In the genomic region with DNA sequence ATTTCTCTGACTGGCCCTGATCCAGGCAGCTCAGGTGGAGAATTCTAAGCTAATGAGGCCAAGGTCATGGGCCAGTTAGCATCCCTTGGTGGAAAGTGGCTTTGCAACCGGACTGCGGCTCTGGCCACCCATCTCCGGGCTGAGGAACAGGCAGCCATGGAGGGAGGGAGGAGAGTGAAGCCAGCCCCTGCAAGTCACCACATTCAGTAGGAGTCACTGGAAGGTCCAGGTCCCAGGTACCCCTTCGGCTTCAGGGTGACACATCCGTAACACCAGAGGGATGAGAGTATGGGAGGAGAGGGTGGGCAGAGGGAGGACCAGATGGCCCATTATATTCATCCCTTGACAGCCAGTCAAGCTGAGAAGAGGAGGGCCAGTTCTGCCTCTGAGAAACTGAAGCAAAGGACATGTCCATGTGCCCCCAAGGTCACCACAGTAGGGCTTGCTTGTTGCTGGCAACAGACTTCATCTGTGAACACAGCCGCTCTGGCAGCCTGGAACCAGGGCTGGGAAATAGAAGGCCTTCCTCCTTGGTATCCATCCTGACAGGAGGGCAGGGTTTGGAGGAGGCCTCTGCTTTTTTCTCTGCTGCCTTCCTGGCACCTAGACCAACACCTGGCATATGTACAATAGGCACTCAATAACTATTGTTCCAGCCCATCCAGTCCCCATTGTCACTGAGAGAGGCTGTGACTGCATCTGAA, we compare ENCODE assay signal across 12 mouse cellular contexts. TPM values are rescaled to one million over a fixed set of nuclear protein-coding genes. Genes with fewer than 3 reads are reported as not detected.
DNase-seq lines count a peak whose midpoint lies in the region; ATAC-seq and TF ChIP-seq lines count a peak whose summit lies in the region.
"Had no signal": no experiment of that assay in that cellular context is flagged by ENCODE, and none has a peak within 500 bp of the region (broad histone marks: within the 10 kb centered on the region; RNA-seq: fewer than 3 reads in every experiment).

No protein-coding gene starts in this region.

- H3K9me3 ChIP-seq in heart, embryonic 16.5 days (replicated peaks; ENCODE audit: control insufficient read depth, low read length): no peaks in the 10 kb centered on the region
- no peaks in the 10 kb centered on the region for H3K9me3 ChIP-seq in forebrain, embryonic 16.5 days (ENCODE audit: control insufficient read depth, low read length)
- no peaks in the 10 kb centered on the region for H3K9me3 ChIP-seq in midbrain, postnatal 0 days (ENCODE audit: low read length)
- H3K9me3 ChIP-seq: limb, embryonic 15.5 days had no signal

- peak overlapping the region; percentile 34 for H3K9ac ChIP-seq in heart, embryonic 16.5 days (ENCODE audit: low read length)
- peak overlapping the region; percentile 26; the same call in 1 of the 2 replicates for H3K9ac ChIP-seq in forebrain, embryonic 16.5 days (replicated peaks; ENCODE audit: low read depth, low read length)
- H3K9ac ChIP-seq in midbrain, postnatal 0 days (replicated peaks; ENCODE audit: low read length, poor library complexity, severe bottlenecking): no peak overlapping the region
- H3K9ac ChIP-seq: limb, embryonic 15.5 days had no signal

- H3K4me3 ChIP-seq in heart, embryonic 16.5 days (ENCODE audit: low read length): no peak overlapping the region
- H3K4me3 ChIP-seq in forebrain, embryonic 16.5 days (replicated peaks; ENCODE audit: low read length): no peak overlapping the region
- no peak overlapping the region for H3K4me3 ChIP-seq in midbrain, postnatal 0 days (ENCODE audit: low read depth, low read length)
- H3K4me3 ChIP-seq: limb, embryonic 15.5 days; megakaryocyte, embryonic 14.5 days had no signal

- H3K4me2 ChIP-seq in heart, embryonic 16.5 days (ENCODE audit: low read depth, low read length): peak overlapping the region; percentile 16; the same call in 1 of the 2 replicates
- no peak overlapping the region for H3K4me2 ChIP-seq in forebrain, embryonic 16.5 days (ENCODE audit: low read length)
- H3K4me2 ChIP-seq in midbrain, postnatal 0 days (ENCODE audit: low read depth, low read length, poor library complexity, severe bottlenecking): no peak overlapping the region
- H3K4me2 ChIP-seq: limb, embryonic 15.5 days had no signal

- H3K36me3 ChIP-seq in heart, embryonic 16.5 days (ENCODE audit: control insufficient read depth, insufficient read depth): no peaks in the 10 kb centered on the region
- H3K36me3 ChIP-seq in forebrain, embryonic 16.5 days (ENCODE audit: control insufficient read depth, insufficient read depth): no peaks in the 10 kb centered on the region
- no peaks in the 10 kb centered on the region for H3K36me3 ChIP-seq in midbrain, postnatal 0 days (ENCODE audit: insufficient read depth, low read length)
- H3K36me3 ChIP-seq: limb, embryonic 15.5 days had no signal

- peaks cover 37% of the 10 kb centered on the region for H3K4me1 ChIP-seq in heart, embryonic 16.5 days (ENCODE audit: control insufficient read depth, insufficient read depth, low read length)
- peaks cover 34% of the 10 kb centered on the region for H3K4me1 ChIP-seq in forebrain, embryonic 16.5 days (replicated peaks; ENCODE audit: control insufficient read depth, insufficient read depth, low read length)
- 0 out of 2 replicates have a peak, but pooled peaks cover 12% of the 10 kb centered on the region for H3K4me1 ChIP-seq in midbrain, postnatal 0 days (ENCODE audit: insufficient read depth, low read length)

- H3K27ac ChIP-seq in heart, embryonic 16.5 days (ENCODE audit: low read length): peak overlapping the region; percentile 74
- H3K27ac ChIP-seq in forebrain, embryonic 16.5 days (ENCODE audit: low read length): peak overlapping the region; percentile 29
- H3K27ac ChIP-seq in midbrain, postnatal 0 days (ENCODE audit: low read depth, low read length): no peak overlapping the region
- H3K27ac ChIP-seq: limb, embryonic 15.5 days had no signal

- WGBS in heart, embryonic 16.5 days: 57% methylated on average over 6 of the region's 6 CpGs
- 55% methylated on average over 6 of the region's 6 CpGs for WGBS in forebrain, embryonic 16.5 days
- 59% methylated on average over 6 of the region's 6 CpGs for WGBS in midbrain, postnatal 0 days

- ATAC-seq in heart, embryonic 16.5 days (replicated peaks; ENCODE audit: extremely low read depth, insufficient read depth, low FRiP score): no peak
- no peak for ATAC-seq in forebrain, embryonic 16.5 days
- no peak for ATAC-seq in midbrain, postnatal 0 days (ENCODE audit: low FRiP score)

- TF ChIP-seq CTCF in midbrain, postnatal 0 days (IDR thresholded peaks at IDR 0.05): no peak

- no peaks in the 10 kb centered on the region for H3K27me3 ChIP-seq in heart, embryonic 16.5 days (ENCODE audit: control insufficient read depth, insufficient read depth, low read length)
- no peaks in the 10 kb centered on the region for H3K27me3 ChIP-seq in forebrain, embryonic 16.5 days (replicated peaks; ENCODE audit: control insufficient read depth, insufficient read depth, low read length)
- no peaks in the 10 kb centered on the region for H3K27me3 ChIP-seq in midbrain, postnatal 0 days (ENCODE audit: insufficient read depth, low read length)
- H3K27me3 ChIP-seq: limb, embryonic 15.5 days had no signal

- DNase-seq in heart, adult 18-20 months: no peak
- DNase-seq in cerebellum, adult 9-10 months: peak; percentile 65
- peak; percentile 71 for DNase-seq in midbrain, postnatal 0 days (ENCODE audit: low spot score)
- DNase-seq in testis, postnatal 14 days (ENCODE audit: low spot score): no peak
- no peak for DNase-seq in lung, postnatal 25 days (ENCODE audit: low spot score)
- DNase-seq in layer of hippocampus, postnatal 25 days (ENCODE audit: extremely low spot score in 1 of 2, low spot score in 1 of 2): no peak
- DNase-seq: kidney, postnatal 14 days; right cerebral cortex, postnatal 14 days had no signal

RNA-seq across cellular contexts. Expression of gene Apol7a, which starts 43.9 kb away (rescaled TPM):
- 0.19 and 0.39 TPM in 2 replicates for polyA plus RNA-seq in heart, embryonic 16.5 days (2015; fragmentation: Nextera tagmentation; extraction: Ambion mirVana)
- total RNA-seq in heart, adult 18-20 months (2021): under 1 TPM in 1 of 2 experiments, not detected in 1; 0.13 TPM
- not detected in 2 replicates for polyA plus RNA-seq in forebrain, embryonic 16.5 days (2015; fragmentation: Nextera tagmentation; extraction: Ambion mirVana)
- not detected in 2 replicates for total RNA-seq in midbrain, postnatal 0 days (2014; rRNA removed)
- not detected in 2 replicates for polyA plus RNA-seq in midbrain, postnatal 0 days (2015; fragmentation: Nextera tagmentation; extraction: Ambion mirVana)
- total RNA-seq in layer of hippocampus, postnatal 25 days (2021): not detected

RNA-seq across cellular contexts. Expression of gene Rbfox2, which starts 48.2 kb away (rescaled TPM):
- 61.8 and 64.7 TPM in 2 replicates for polyA plus RNA-seq in heart, embryonic 16.5 days (2015; fragmentation: Nextera tagmentation; extraction: Ambion mirVana)
- 10 to 100 TPM; 86.5 to 90.5 TPM for total RNA-seq in heart, adult 18-20 months (2021)
- polyA plus RNA-seq in forebrain, embryonic 16.5 days (2015; fragmentation: Nextera tagmentation; extraction: Ambion mirVana): 212 and 226 TPM in 2 replicates
- 360 and 399 TPM in 2 replicates for total RNA-seq in midbrain, postnatal 0 days (2014; rRNA removed)
- polyA plus RNA-seq in midbrain, postnatal 0 days (2015; fragmentation: Nextera tagmentation; extraction: Ambion mirVana): 96.4 and 96.6 TPM in 2 replicates
- 100 to 1,000 TPM; 220 to 233 TPM for total RNA-seq in layer of hippocampus, postnatal 25 days (2021)

RNA-seq across cellular contexts. Expression of gene Apol9a, which starts 55.9 kb away (rescaled TPM):
- 0.60 and 0.64 TPM in 2 replicates for polyA plus RNA-seq in heart, embryonic 16.5 days (2015; fragmentation: Nextera tagmentation; extraction: Ambion mirVana)
- under 1 TPM; 0.30 to 0.62 TPM for total RNA-seq in heart, adult 18-20 months (2021)
- 0.09 TPM in 1 of 2 replicates, not detected in the other for polyA plus RNA-seq in forebrain, embryonic 16.5 days (2015; fragmentation: Nextera tagmentation; extraction: Ambion mirVana)
- 0.16 and 0.42 TPM in 2 replicates for total RNA-seq in midbrain, postnatal 0 days (2014; rRNA removed)
- 0.39 and 0.80 TPM in 2 replicates for polyA plus RNA-seq in midbrain, postnatal 0 days (2015; fragmentation: Nextera tagmentation; extraction: Ambion mirVana)
- total RNA-seq in layer of hippocampus, postnatal 25 days (2021): not detected
- polyA plus RNA-seq: limb, embryonic 15.5 days had no signal

Comparison
In these comparisons a context has a peak if more than half of its experiments do, and no peak if none do; other contexts are left out.
1. DNase-seq: peak in cerebellum, adult 9-10 months (single experiment) and midbrain, postnatal 0 days (single experiment); none in heart, adult 18-20 months (0 of 2), testis, postnatal 14 days (single experiment), lung, postnatal 25 days (single experiment) and layer of hippocampus, postnatal 25 days (0 of 2).